Mouse (Mus musculus): ENCODE results near the gene Pfdn6. TPM values are rescaled to one million over a fixed set of nuclear protein-coding genes. Genes with fewer than 3 reads are reported as not detected.

Pfdn6 gene
- total RNA-seq, 1 experiment from 2014 or later: 63.5 TPM

DNA sequence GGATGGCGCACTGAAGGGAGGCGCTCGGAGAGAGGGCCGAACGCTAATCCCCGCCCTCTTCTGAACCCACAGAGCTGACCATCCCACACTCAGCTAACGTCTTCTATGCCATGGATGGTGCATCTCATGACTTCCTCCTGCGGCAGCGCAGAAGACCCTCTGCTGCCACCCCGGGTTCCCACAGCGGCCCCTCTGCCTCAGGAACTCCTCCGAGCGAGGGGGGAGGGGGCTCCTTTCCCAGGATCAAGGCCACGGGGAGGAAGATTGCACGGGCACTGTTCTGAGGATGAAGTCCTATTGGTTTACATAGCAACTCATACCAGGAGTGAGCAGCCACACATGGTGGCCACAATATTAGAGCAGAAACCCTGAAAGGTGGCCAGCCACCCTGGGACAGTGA, 3.1 kb downstream of the Pfdn6 start:
- no peak for ATAC-seq (ENCODE audit: extremely low read depth, insufficient number of reproducible peaks, low FRiP score, poor library complexity, severe bottlenecking)

GRCm38 (mm10) chr17:33935422-33936055, 4.6 kb downstream of the Pfdn6 start:
- ATAC-seq (ENCODE audit: extremely low read depth, insufficient number of reproducible peaks, low FRiP score, poor library complexity, severe bottlenecking): no peak

DNA sequence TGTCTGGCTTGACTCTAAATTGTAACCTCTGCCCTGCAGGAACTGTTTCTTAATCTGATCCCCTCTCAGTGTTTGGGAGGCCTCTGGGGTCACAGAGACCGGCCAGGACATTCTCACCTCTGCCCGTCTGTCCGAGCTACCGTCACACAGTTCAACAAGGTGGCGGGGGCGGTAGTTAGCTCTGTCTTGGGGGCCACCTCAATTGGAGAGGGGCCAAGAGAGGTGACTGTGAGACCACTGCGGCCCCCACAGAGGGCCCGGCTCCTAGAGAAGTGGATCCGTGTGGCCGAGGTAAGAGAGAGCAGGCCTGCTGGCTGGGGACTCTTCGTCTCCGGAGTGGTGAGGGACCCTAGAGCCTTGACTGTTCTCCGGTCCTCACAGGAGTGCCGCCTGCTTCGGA, 7.2 kb downstream of the Pfdn6 start:
- no peak for ATAC-seq (ENCODE audit: extremely low read depth, insufficient number of reproducible peaks, low FRiP score, poor library complexity, severe bottlenecking)

DNA sequence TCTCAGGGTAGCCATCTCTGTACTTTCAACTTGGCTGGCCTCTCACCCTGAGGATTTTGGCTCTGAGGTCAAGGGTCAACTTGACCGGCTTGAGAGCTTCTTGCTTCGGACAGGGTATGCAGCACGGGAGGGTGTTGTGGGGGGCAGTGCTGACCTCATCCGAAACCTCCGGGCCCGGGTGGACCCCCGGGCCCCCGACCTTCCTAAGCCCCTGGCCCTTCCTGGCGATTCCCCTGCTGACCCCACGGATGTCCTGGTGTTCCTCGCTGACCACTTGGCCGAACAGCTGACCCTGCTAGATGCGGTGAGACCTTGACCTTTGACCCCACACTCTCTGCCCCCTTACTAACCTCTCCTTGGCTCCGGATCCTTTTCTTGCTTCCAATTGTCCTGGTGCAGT, 7.7 kb downstream of the Pfdn6 start:
- ATAC-seq (ENCODE audit: extremely low read depth, insufficient number of reproducible peaks, low FRiP score, poor library complexity, severe bottlenecking): no peak

DNA sequence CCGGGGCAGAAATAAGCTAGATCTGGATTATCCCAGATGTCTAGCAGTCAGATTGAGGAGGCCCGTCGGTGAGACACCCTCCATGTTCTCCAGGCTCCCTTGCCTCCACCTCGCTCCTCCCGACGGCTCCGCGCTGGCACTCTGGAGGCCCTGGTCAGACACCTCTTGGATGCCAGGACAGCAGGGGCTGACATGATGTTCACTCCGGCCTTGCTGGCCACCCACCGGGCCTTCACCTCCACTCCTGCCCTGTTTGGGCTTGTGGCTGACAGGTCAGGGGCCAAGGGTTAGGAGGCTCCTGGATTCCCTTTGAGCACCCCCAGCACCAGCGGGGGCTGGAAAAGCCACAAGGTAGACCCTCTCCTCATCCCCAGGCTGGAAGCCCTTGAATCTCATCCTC, 8.2 kb downstream of the Pfdn6 start:
- ATAC-seq (ENCODE audit: extremely low read depth, insufficient number of reproducible peaks, low FRiP score, poor library complexity, severe bottlenecking): no peak

DNA sequence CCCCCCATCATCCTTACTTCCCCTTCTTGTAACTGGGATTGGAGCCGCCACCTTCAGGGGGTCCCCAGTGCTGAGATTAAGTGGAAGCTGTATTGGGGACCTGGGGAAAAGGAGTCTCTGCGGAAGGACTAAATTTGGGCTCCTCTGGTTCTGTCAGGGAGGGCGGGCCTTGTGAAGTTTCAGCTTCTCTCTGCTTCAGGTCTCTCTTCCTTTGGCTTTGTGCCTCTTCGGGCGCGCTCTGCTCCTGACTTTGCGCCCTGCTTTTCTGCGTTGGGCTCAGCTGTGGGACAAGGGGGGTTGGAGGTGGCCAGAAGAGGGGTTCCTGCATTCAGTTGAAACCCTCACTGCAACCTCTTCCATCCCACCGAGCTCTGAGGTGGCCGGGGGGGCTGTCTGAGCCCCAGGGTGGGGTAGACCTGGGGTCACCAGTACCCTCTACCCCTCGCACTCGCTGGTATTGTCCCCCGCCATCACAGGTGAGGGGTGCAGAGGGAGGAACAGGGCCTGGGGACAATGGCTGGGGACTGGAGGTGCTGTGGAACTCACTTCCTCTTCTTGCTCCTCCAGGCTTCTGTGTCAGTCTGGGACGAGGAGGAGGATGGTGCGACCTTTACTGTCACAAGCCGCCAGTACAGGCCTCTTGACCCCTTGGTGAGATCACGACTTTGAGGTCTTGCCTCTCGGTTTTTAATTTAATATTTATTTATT, 8.8 kb downstream of the Pfdn6 start:
- no peak for ATAC-seq (ENCODE audit: extremely low read depth, insufficient number of reproducible peaks, low FRiP score, poor library complexity, severe bottlenecking)

DNA sequence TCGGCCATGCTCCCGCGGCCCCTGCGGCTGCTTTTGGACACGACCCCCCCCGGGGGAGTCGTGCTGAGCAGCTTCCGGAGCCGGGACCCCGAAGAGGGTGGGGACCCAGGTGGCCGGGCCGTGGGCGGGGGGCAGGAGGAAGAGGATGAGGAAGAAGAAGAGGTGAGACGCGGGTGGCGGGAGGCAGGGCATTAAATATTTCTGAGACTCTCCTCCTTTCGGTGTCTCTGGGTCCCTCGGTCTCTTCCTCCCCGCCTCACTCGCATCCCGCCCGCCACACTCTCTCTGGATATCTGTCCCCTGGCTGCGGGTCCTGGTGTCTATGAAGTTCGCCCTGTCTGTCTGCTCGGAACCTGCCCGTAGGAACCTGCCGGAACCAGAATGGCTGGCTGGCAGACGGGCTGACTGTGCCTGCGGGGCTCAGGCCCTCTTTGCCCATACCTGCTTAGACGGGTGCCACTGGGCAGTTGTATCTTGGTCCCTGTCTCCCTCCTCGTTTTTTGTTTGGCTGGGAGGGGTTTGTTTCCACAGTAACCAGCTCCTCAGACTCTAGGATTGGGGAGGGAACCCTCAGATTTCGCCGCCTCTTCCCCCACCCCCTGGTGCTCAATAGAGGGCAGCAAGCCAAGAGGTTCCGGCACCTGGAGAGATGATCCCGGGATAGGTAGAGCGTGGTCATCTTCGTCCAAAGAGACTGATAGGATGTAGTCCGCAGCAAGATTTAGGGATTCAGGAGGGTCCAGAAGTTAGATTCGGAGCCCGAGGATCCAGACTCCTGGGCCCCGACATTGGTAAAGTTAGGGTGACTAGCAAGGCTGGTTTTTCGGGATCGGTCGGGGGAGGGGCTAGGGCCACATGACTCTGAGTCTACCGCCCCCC, 9.6 kb downstream of the Pfdn6 start:
- ATAC-seq (ENCODE audit: extremely low read depth, insufficient number of reproducible peaks, low FRiP score, poor library complexity, severe bottlenecking): peak; percentile 13; the same call in 1 of the 2 replicates

DNA sequence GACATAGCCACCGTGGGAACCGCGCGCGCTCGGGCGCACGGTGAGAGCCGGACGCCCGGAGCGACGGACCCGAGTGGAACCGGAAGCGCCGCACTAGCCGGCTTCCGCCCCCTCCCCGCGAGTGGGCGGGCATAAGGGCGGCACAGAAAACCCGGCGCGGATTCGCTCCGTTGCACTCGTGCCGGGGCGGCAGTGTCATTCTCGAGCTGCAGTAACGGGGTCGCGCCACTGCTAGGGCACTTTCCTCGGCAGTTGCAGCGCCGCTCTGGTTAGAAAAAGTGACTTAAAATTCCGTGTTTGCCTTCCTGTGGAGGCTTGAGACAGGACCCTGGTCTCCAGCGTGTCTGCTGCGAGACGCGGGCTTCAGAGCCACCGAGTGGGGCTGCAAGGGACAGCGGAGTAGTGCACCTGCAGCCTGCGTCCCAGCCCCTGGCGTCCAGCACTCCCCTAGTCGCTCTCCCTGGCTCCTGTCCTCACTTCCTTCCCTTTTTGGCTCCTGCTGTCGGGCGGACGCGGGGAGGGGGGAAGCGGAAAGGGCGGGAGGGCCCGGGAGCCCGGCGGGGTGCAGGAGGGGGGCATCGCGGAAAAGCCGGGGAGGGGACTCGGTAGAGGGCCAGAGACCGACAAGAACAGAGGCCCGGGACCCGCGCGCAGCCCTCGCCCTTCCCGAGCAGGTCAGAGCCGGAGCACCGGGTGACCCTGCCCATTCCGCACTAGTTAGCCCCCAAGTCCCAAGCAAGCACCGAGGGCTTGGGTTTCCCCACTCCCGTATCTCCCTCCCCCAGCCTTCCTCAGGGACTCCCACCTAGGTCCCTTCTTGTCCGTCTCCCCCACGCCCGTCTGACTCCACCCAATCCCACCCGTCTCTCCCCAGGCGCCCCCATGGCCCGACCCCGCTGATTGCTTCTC, 10.5 kb downstream of the Pfdn6 start, which contains the start of gene Rgl2:
TSS of gene Rgl2 (plus strand) at position 173 of the 909 bp plus-strand sequence.
- peak; percentile 55 for ATAC-seq (ENCODE audit: extremely low read depth, insufficient number of reproducible peaks, low FRiP score, poor library complexity, severe bottlenecking)

GRCm38 (mm10) chr17:33928251-33928947, 11.7 kb downstream of the Pfdn6 start:
- no peak for ATAC-seq (ENCODE audit: extremely low read depth, insufficient number of reproducible peaks, low FRiP score, poor library complexity, severe bottlenecking)

DNA sequence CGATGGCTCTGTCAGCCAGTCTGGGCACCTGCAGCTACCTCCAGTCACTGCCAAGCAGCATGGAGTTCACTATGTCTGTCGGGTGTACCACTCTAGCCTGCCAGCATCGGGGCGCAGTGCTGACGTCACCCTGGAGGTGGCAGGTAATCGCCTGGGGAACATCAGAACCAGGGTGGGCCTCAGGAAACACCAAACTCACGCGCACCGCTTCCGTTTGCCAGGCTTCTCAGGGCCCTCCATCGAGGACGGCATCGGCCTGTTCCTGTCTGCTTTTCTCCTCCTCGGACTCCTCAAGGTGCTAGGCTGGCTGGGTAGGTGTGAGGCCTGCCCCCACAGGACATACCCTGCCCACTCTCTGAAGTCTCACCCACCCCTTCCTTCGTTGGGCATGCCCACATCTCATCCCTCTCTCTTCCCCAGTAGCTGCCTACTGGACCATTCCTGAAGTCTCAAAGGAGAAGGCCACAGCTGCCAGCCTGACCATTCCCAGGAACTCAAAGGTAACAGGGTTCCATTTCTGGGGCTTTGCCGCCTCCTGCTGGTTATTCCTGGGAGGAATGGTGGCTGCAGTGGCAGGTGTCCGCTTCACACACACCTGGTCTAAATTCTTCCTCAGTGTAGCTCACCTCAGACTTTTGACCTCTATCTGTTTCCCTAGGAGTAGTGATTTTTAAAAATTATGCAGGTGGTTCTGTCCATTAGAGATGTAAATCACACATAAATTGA, 13.8 kb downstream of the Pfdn6 start:
- no peak for ATAC-seq (ENCODE audit: extremely low read depth, insufficient number of reproducible peaks, low FRiP score, poor library complexity, severe bottlenecking)

- no peak for ATAC-seq (ENCODE audit: extremely low read depth, insufficient number of reproducible peaks, low FRiP score, poor library complexity, severe bottlenecking)
Observed at GRCm38 (mm10) chr17:33925406-33926116, 14.6 kb downstream of the Pfdn6 start.

- ATAC-seq (ENCODE audit: extremely low read depth, insufficient number of reproducible peaks, low FRiP score, poor library complexity, severe bottlenecking): no peak
Observed at GRCm38 (mm10) chr17:33924577-33925283, 15.4 kb downstream of the Pfdn6 start.

DNA sequence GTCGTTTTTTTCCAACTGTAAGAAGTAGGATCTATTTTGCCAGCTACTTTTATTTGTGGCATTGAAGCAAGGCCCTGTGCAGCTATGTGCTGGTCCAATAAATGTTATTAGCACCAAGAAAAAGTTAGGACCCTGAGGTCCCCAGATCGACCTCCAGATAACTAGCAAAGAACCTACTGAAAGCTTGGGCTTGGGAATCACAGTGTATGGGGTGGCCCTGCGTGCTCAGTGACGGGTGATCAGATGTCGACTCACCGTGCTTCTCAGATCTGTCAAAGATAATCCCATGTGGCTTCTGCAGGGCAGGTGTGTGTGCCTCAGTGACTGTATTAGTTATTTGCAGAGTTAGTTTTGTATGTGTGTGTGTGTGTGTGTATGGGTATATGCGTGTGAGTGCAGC, 18.8 kb downstream of the Pfdn6 start:
- no peak for ATAC-seq (ENCODE audit: extremely low read depth, insufficient number of reproducible peaks, low FRiP score, poor library complexity, severe bottlenecking)

- peak; percentile 50 for ATAC-seq (ENCODE audit: extremely low read depth, insufficient number of reproducible peaks, low FRiP score, poor library complexity, severe bottlenecking)
Observed at GRCm38 (mm10) chr17:33920282-33921097, 19.7 kb downstream of the Pfdn6 start.

- ATAC-seq (ENCODE audit: extremely low read depth, insufficient number of reproducible peaks, low FRiP score, poor library complexity, severe bottlenecking): peak; percentile 74
Observed at GRCm38 (mm10) chr17:33919351-33920281, 20.5 kb downstream of the Pfdn6 start.
